Mouse (Mus musculus): ENCODE results near the gene Idnk. TPM values are rescaled to one million over a fixed set of nuclear protein-coding genes. Genes with fewer than 3 reads are reported as not detected.

Idnk gene
- total RNA-seq (2015; ENCODE audit: low replicate concordance) = 9.2 and 15.0 TPM in 2 replicates
- 4.7 and 14.4 TPM in 2 replicates for total RNA-seq (2017; ENCODE audit: low replicate concordance)

DNA sequence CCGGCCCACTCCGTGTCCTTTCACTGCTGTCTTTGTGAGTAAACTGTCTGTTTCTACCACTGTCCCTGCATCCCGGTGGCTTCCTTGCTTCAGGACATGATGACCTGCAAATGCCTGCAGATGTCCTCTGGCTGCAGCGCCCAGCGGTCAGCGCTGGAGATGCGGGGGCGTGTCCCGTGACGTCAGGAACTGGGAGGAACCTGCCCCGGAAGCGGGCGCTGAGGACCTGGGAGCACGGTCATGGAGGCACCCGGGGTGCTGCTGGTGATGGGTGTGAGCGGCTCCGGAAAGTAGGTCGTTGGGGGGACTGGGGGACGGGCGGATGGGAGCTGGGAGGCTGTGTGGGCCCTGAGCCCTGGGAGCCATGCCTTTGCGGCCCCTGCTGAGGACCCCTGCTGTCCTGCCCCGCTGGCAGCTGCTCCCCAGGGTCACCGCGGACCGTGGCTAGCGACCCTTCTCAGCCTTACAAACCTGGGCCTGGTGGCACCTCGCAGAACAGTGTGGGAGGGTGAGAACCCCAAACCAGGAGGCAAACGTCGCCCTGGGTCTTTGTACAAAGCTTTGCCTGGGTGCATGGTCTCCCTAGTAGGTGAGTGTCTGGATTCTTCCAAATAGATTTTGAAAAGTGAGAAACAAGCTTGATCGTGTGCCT is at the start of gene Idnk:
Gene Idnk (plus strand): TSS at position 203 of the 652 bp plus-strand sequence.
- peak; percentile 97 for ATAC-seq (replicated peaks; ENCODE audit: low FRiP score, poor library complexity, severe bottlenecking)

- ATAC-seq (replicated peaks; ENCODE audit: low FRiP score, poor library complexity, severe bottlenecking) = no peak
Observed at GRCm38 (mm10) chr13:58111306-58111705, 46.1 kb upstream of the Idnk start.

DNA sequence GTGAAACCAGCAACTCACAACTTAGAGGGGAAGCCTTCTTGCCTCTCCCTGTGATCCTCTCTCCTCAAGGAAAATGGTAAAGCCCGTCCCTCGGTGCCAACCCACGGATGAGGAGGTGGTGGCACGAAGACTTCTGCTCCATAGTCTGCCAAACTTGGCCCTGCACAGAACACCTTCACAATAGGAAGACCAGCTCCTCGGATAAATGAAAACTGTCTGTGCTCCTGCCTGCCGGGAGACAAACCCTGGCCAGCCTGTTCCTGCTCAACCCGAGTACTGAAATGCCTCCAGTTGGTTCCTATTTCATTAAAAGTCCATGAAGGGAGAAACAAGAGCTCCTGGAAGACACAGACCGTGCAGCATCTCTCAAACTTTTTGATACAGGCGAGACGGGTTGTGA is 45.3 kb upstream of the Idnk start:
- ATAC-seq (replicated peaks; ENCODE audit: low FRiP score, poor library complexity, severe bottlenecking) = no peak

DNA sequence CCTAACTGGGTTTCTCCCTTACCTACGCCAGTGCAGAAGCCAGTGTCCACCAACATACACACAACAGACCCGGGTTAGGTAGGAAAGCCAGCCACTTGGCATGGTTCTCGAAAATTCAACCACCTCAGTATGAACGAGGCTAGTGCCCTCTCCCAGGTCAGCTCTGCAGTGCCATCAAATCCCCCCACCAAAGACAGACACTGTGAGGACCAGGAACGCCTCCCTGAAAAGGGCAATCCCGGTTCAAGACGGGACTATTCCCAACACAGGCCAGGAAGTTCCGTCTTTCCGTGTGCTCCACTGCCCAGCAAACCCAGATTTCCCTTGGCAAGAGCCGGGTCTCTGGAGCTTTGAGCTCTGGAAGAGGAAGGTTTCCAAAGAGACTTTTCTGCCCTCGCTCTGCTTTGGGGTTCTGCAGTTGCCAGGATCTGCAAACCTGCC is 44.8 kb upstream of the Idnk start:
- ATAC-seq (replicated peaks; ENCODE audit: low FRiP score, poor library complexity, severe bottlenecking) = no peak

DNA sequence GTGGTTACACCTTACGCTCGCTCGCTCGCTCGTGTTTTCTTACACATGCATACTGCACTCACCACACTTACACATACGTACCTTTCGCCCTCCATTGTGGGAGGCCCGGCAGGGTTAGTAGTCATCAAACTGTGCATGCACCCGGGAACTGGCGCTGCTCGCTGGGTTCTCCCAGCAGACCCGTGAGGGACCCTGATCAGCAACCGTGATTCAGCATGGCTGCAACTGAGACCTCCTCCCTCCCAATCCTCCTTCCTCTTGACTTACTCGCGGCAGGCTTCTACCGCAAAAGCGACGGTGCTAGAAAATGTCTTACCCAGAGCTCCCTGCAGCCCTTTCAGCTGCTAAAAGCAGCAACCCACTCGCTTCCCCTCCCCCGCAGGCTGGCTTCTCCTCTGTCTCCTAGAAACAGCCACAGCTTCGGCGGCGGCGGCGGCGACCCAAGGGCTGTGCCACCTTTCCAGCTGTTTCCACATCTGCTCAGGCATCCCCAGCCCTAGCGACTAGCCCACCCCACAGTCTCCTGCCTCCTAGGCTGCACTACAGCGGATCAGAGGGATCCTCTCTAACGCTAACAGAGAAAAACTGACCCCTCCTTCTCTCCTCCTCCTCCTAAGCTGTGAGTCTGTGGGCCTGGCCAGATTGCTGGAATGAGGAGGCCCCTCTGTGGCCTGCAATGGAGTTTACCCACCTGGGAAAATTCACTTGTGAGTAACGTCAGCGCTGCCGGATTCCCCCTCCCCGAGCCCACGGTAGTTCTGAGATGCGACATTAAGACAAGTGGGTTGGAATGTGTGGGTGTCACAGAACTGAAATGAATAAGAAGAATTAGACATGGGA is 44.2 kb upstream of the Idnk start, which contains the start of gene Klhl3:
Gene Klhl3 (minus strand): TSS at position 532 of the 840 bp plus-strand sequence.
- ATAC-seq (replicated peaks; ENCODE audit: low FRiP score, poor library complexity, severe bottlenecking) = no peak

DNA sequence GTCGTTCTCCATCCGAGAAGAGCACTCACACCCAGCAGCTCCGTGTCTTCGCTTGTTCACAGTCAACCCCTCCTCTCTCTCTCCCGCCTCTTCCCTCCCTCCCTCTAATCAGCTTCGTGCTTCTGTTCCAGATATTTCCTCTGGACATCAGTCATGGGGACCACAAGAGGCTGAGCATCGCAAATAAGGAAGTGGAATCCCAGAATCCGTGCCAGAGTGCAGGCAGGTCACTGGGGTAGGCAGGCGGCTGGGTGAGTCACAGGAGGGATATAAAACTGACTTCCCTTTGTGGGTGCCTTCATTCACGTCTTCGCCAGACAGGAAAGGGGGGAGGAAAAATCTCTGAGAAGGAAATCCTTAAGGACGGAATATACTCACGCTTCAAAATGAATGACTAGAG is 42.2 kb upstream of the Idnk start:
- ATAC-seq (replicated peaks; ENCODE audit: low FRiP score, poor library complexity, severe bottlenecking) = no peak

DNA sequence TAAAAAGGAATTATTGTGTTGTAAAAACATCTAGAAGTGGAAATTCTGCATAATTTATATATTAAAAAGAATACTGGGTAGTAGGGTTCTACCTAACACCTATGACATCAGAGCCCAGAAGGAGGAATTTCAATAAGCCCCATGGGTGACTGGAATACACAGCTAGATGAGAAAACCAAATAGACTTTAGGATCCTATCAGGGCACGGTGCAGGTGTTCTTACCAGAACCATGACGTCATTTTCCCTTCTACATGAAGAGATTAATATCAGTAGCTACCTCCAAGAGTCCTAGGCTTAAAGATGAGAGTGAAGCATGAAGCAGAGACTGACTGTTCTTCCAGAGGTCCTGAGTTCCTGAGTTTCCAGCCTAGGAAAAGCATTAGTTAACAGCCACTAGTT is 40.6 kb upstream of the Idnk start:
- ATAC-seq (replicated peaks; ENCODE audit: low FRiP score, poor library complexity, severe bottlenecking) = no peak

GRCm38 (mm10) chr13:58117318-58118017 is 40.0 kb upstream of the Idnk start:
- ATAC-seq (replicated peaks; ENCODE audit: low FRiP score, poor library complexity, severe bottlenecking) = no peak; the same call in 1 of the 2 replicates

- ATAC-seq (replicated peaks; ENCODE audit: low FRiP score, poor library complexity, severe bottlenecking) = no peak
Observed at GRCm38 (mm10) chr13:58122786-58123297, 34.6 kb upstream of the Idnk start.

DNA sequence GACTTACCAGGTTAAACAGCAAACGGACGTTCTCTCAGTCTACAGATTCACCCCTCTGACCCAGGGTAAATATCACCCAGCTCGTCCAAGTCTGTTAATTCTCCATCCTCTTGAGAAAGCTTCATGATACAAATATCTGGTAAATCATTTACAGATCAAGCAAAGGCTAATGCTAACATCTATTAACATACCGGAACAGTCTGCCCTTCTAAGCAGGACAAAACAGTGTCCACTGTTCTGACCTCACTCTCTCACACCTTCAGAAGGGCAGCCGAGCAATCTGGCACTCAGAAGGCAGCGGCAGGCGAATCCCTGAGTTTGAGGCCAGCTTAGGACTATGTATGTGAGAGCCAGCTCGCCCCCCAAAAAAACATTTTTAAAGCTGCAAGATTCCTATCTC is 34.1 kb upstream of the Idnk start:
- ATAC-seq (replicated peaks; ENCODE audit: low FRiP score, poor library complexity, severe bottlenecking) = no peak

GRCm38 (mm10) chr13:58124278-58124677 is 33.2 kb upstream of the Idnk start:
- ATAC-seq (replicated peaks; ENCODE audit: low FRiP score, poor library complexity, severe bottlenecking) = no peak

GRCm38 (mm10) chr13:58124989-58125388 is 32.5 kb upstream of the Idnk start:
- ATAC-seq (replicated peaks; ENCODE audit: low FRiP score, poor library complexity, severe bottlenecking) = no peak

GRCm38 (mm10) chr13:58126126-58126525 is 31.3 kb upstream of the Idnk start:
- ATAC-seq (replicated peaks; ENCODE audit: low FRiP score, poor library complexity, severe bottlenecking) = peak; percentile 41; the same call in 1 of the 2 replicates

GRCm38 (mm10) chr13:58126862-58127765 is 30.3 kb upstream of the Idnk start:
- ATAC-seq (replicated peaks; ENCODE audit: low FRiP score, poor library complexity, severe bottlenecking) = no peak

DNA sequence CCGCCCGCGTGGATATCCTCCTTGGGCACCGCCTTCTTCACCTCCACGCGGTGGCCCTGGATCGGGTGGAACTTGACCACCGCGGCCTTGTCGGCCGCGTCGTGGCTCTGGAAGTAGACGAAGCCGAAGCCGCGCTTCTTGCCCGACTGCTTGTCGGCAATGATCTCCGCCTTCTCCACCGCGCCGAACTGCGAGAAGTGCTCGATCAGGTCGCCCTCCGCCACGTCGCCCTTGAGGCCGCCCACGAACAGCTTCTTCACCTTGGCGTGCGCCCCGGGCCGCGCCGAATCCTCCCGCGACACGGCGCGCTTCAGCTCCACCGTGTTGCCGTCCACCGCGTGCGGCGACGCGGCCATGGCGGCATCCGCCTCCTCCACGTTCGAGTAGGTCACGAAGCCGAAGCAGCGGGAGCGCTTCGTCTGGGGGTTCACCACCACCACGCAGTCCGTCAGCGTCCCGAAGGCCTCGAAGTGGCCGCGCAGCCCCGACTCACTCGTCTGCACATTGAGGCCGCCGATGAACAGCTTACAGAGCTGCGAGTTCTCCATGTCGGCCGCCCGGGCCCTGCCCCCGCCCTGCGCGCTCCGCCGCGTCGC is 29.6 kb upstream of the Idnk start:
- 0 out of 2 replicates have a peak, but pooled peaks have one; percentile 20 for ATAC-seq (replicated peaks; ENCODE audit: low FRiP score, poor library complexity, severe bottlenecking)

DNA sequence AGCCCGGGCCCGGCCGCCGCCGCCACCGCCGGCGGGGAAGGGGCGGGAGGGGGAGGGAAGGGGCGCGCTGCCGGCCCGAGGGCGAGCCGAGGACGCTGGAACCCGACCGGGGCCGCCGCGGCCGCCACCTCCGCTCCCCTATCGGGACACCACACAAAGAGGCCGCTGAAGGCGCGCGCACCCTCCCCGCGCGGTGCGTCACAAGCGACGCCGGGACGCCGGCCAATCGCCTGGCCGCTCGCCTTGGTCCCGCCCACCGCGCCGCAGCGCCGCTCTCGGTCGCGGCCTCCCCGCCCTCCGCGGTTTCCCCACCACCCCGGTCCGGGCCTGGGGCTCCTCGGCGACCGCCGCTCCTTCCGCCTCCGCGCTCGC is 29.1 kb upstream of the Idnk start, which contains the start of gene Hnrnpa0:
Gene Hnrnpa0 (minus strand): TSS at position 161 of the 372 bp plus-strand sequence.
- ATAC-seq (replicated peaks; ENCODE audit: low FRiP score, poor library complexity, severe bottlenecking) = peak; percentile 80

- peak; percentile 90 for ATAC-seq (replicated peaks; ENCODE audit: low FRiP score, poor library complexity, severe bottlenecking)
Observed at GRCm38 (mm10) chr13:58128768-58129671, 28.4 kb upstream of the Idnk start.
